Mouse (Mus musculus): ENCODE measurements at regions not wholly inside any gene's neighbourhood (a gene's known extent, or its start where the extent isn't known, plus 50 kb on each side); places are given as distances from the start of the nearest gene placed in this dataset.

GRCm38 (mm10) chr10:125467503-125467902 is 78.2 kb upstream of the Slc16a7 start:
- 86% methylated on average over 5 of the region's 5 CpGs for WGBS
- no peaks in the 10 kb centered on the region for H3K4me1 ChIP-seq (ENCODE audit: control insufficient read depth, insufficient read depth, low read length)
- no peak overlapping the region for H3K4me3 ChIP-seq (ENCODE audit: insufficient read depth, low read depth, low read length)
- TF ChIP-seq CTCF (IDR thresholded peaks at IDR 0.05; ENCODE audit: insufficient read depth, low read depth, low read length): no peak
- TF ChIP-seq POLR2A (IDR thresholded peaks at IDR 0.05; ENCODE audit: insufficient read depth, low read depth, low read length): no peak
- no peak overlapping the region for H3K27ac ChIP-seq (ENCODE audit: insufficient read depth, low read depth, low read length)

DNA sequence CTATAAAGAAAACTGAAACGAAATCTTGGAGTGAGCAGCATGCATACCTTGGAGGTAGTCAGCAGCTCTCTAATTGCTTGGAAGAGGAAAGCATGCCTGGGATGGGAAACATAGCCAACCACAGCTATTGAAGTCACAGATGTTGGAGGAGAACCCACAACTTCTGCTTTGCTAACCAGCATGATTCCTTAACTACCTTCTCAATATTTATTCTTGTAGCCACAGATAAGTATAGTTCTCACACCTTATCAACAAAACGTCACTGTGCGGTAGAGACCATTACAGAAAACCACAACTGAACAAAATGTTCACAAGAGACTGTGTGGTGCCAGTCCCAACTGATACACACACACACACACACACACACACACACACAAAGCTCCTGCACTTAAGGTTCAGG is 99.1 kb upstream of the Slc16a7 start:
- Histone ChIP-seq H3K27ac (ENCODE audit: insufficient read depth, low read depth, low read length) (no peak overlapping the region), H3K4me1 (ENCODE audit: control insufficient read depth, insufficient read depth, low read length) (no peaks in the 10 kb centered on the region), H3K4me3 (ENCODE audit: insufficient read depth, low read depth, low read length) (no peak overlapping the region)
- no peak for TF ChIP-seq POLR2A (IDR thresholded peaks at IDR 0.05; ENCODE audit: insufficient read depth, low read depth, low read length)
- TF ChIP-seq CTCF (IDR thresholded peaks at IDR 0.05; ENCODE audit: insufficient read depth, low read depth, low read length): no peak
- WGBS: 86% methylated on average over 3 of the region's 3 CpGs

DNA sequence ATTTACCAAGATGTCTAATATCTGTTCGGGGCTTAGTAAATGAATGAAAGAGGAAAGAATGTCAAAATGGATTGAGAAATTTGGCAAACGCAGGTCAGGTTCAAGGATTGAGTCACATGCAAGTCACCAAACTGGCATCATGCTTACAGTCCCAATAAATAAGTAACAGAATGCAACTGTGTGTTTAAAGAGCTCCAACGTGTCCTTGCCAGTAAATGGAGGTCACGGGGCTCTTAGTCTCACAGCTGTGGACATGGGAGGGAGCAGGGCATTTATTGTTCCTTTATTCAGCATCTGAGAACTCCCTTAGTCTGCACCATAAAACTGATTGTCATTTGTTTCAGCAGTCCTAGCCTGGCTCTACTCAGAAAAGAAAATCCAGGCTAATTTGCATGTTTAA is 101.1 kb upstream of the Slc16a7 start:
- no peak for TF ChIP-seq POLR2A (IDR thresholded peaks at IDR 0.05; ENCODE audit: insufficient read depth, low read depth, low read length)
- no peak for TF ChIP-seq CTCF (IDR thresholded peaks at IDR 0.05; ENCODE audit: insufficient read depth, low read depth, low read length)
- Histone ChIP-seq H3K4me1 (ENCODE audit: control insufficient read depth, insufficient read depth, low read length) (no peaks in the 10 kb centered on the region), H3K4me3 (ENCODE audit: insufficient read depth, low read depth, low read length) (no peak overlapping the region), H3K27ac (ENCODE audit: insufficient read depth, low read depth, low read length) (no peak overlapping the region)
- 61% methylated on average over 4 of the region's 4 CpGs for WGBS

DNA sequence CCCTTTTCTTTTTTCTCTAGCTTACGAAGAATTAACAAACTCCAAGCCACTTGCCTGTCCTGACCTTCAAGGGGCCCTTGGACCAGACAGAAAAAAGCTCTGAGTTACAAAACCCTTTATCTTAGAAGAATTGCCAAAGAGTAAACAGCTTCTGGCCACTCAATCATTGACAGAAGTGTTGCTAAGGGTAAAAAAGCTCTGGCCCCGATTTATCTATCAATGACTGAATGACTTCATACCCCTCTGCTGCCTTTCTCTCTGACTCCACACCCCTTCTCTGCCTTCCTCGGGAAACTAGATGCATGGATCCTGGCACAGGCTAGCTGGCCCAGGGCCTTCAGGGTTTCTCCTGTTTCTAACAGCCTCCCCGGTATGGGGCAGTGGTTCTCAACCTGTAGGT is 105.2 kb upstream of the Slc16a7 start:
- TF ChIP-seq CTCF (IDR thresholded peaks at IDR 0.05; ENCODE audit: insufficient read depth, low read depth, low read length): no peak
- no peak for TF ChIP-seq POLR2A (IDR thresholded peaks at IDR 0.05; ENCODE audit: insufficient read depth, low read depth, low read length)
- H3K27ac ChIP-seq (ENCODE audit: insufficient read depth, low read depth, low read length): no peak overlapping the region
- no peak overlapping the region for H3K4me3 ChIP-seq (ENCODE audit: insufficient read depth, low read depth, low read length)
- no peaks in the 10 kb centered on the region for H3K4me1 ChIP-seq (ENCODE audit: control insufficient read depth, insufficient read depth, low read length)
- WGBS: 68% methylated on average over 4 of the region's 4 CpGs

- TF ChIP-seq POLR2A (IDR thresholded peaks at IDR 0.05; ENCODE audit: insufficient read depth, low read depth, low read length) (no peak), CTCF (IDR thresholded peaks at IDR 0.05; ENCODE audit: insufficient read depth, low read depth, low read length) (no peak)
- no peak overlapping the region for H3K27ac ChIP-seq (ENCODE audit: insufficient read depth, low read depth, low read length)
- WGBS: 14% methylated on average over 1 of the region's 1 CpGs
- no peaks in the 10 kb centered on the region for H3K4me1 ChIP-seq (ENCODE audit: control insufficient read depth, insufficient read depth, low read length)
- no peak overlapping the region for H3K4me3 ChIP-seq (ENCODE audit: insufficient read depth, low read depth, low read length)
These were observed 109.1 kb upstream of the Slc16a7 start for GRCm38 (mm10) chr10:125498347-125498746.

DNA sequence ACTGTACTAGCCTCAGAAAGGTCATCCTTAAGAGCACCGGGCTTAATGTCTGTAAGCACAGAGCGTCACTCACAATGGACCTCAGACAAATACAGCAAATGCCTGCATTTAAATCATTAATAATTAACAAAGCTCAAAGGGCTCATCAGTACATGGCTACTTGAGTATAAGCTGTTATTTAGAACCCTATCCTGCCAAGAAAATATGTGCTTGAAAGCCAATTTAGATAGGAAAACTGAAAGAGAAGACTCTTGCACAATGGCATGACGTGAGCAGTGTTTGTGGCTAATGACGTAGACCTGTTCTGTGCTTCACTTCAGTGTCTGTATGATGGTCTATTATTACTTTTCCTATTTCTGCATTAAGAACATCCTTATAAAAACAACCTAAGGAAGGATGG is 111.1 kb upstream of the Slc16a7 start:
- WGBS: 79% methylated on average over 4 of the region's 4 CpGs
- H3K4me1 ChIP-seq (ENCODE audit: control insufficient read depth, insufficient read depth, low read length): no peaks in the 10 kb centered on the region
- TF ChIP-seq CTCF (IDR thresholded peaks at IDR 0.05; ENCODE audit: insufficient read depth, low read depth, low read length): no peak
- TF ChIP-seq POLR2A (IDR thresholded peaks at IDR 0.05; ENCODE audit: insufficient read depth, low read depth, low read length): no peak
- no peak overlapping the region for H3K4me3 ChIP-seq (ENCODE audit: insufficient read depth, low read depth, low read length)
- no peak overlapping the region for H3K27ac ChIP-seq (ENCODE audit: insufficient read depth, low read depth, low read length)

- no peak overlapping the region for H3K4me3 ChIP-seq (ENCODE audit: insufficient read depth, low read depth, low read length)
- no peak overlapping the region for H3K27ac ChIP-seq (ENCODE audit: insufficient read depth, low read depth, low read length)
- WGBS: 81% methylated on average over 5 of the region's 5 CpGs
- H3K4me1 ChIP-seq (ENCODE audit: control insufficient read depth, insufficient read depth, low read length): no peaks in the 10 kb centered on the region
- TF ChIP-seq POLR2A (IDR thresholded peaks at IDR 0.05; ENCODE audit: insufficient read depth, low read depth, low read length) (no peak), CTCF (IDR thresholded peaks at IDR 0.05; ENCODE audit: insufficient read depth, low read depth, low read length) (no peak)
These were observed 125.8 kb upstream of the Slc16a7 start for GRCm38 (mm10) chr10:125515026-125515425.

- H3K4me3 ChIP-seq (ENCODE audit: insufficient read depth, low read depth, low read length): no peak overlapping the region
- H3K27ac ChIP-seq (ENCODE audit: insufficient read depth, low read depth, low read length): no peak overlapping the region
- H3K4me1 ChIP-seq (ENCODE audit: control insufficient read depth, insufficient read depth, low read length): no peaks in the 10 kb centered on the region
- TF ChIP-seq POLR2A (IDR thresholded peaks at IDR 0.05; ENCODE audit: insufficient read depth, low read depth, low read length) (no peak), CTCF (IDR thresholded peaks at IDR 0.05; ENCODE audit: insufficient read depth, low read depth, low read length) (no peak)
- 94% methylated on average over 6 of the region's 6 CpGs for WGBS
These were observed 141.6 kb upstream of the Slc16a7 start for GRCm38 (mm10) chr10:125530876-125531275.

- H3K27ac ChIP-seq (ENCODE audit: insufficient read depth, low read depth, low read length): no peak overlapping the region
- no peak overlapping the region for H3K4me3 ChIP-seq (ENCODE audit: insufficient read depth, low read depth, low read length)
- H3K4me1 ChIP-seq (ENCODE audit: control insufficient read depth, insufficient read depth, low read length): no peaks in the 10 kb centered on the region
- 60% methylated on average over 1 of the region's 1 CpGs for WGBS
- no peak for TF ChIP-seq CTCF (IDR thresholded peaks at IDR 0.05; ENCODE audit: insufficient read depth, low read depth, low read length)
- no peak for TF ChIP-seq POLR2A (IDR thresholded peaks at IDR 0.05; ENCODE audit: insufficient read depth, low read depth, low read length)
These were observed 149.1 kb upstream of the Slc16a7 start for GRCm38 (mm10) chr10:125538316-125538715.

- TF ChIP-seq POLR2A (IDR thresholded peaks at IDR 0.05; ENCODE audit: insufficient read depth, low read depth, low read length): no peak
- TF ChIP-seq CTCF (IDR thresholded peaks at IDR 0.05; ENCODE audit: insufficient read depth, low read depth, low read length): no peak
- 41% methylated on average over 7 of the region's 7 CpGs for WGBS
- H3K4me1 ChIP-seq (ENCODE audit: control insufficient read depth, insufficient read depth, low read length): no peaks in the 10 kb centered on the region
- H3K4me3 ChIP-seq (ENCODE audit: insufficient read depth, low read depth, low read length): no peak overlapping the region
- H3K27ac ChIP-seq (ENCODE audit: insufficient read depth, low read depth, low read length): no peak overlapping the region
These were observed 197.4 kb upstream of the Slc16a7 start for GRCm38 (mm10) chr10:125586489-125587147.

Data from olfactory bulb, adult 2 months (tissue).